Mouse (Mus musculus): ENCODE data around the gene Tceanc. TPM values are rescaled to one million over a fixed set of nuclear protein-coding genes. Genes with fewer than 3 reads are reported as not detected.

Gene Tceanc
- polyA plus RNA-seq (2015; fragmentation: Nextera tagmentation; extraction: Ambion mirVana): 6.6 and 7.9 TPM in 2 replicates

- no peak within 1 kb of the TSS for H3K4me2 ChIP-seq
- H3K27me3 ChIP-seq: no peaks in the 10 kb centered on the region; the same call in 1 of the 2 replicates
- WGBS: 48% methylated on average over 16 of the region's 16 CpGs
- ATAC-seq (ENCODE audit: borderline replicate concordance, extremely low read depth, low FRiP score, low TSS enrichment): no peak
- no peak within 1 kb of the TSS for H3K9ac ChIP-seq
- H3K36me3 ChIP-seq: no peaks in the 10 kb centered on the region
- H3K4me3 ChIP-seq: no peak within 1 kb of the TSS
- H3K9me3 ChIP-seq: no peaks in the 10 kb centered on the region
- 0 out of 2 replicates have a peak, but pooled peaks cover 3% of the 10 kb centered on the region for H3K4me1 ChIP-seq
- H3K27ac ChIP-seq: no peak within 1 kb of the TSS
These were observed at the start of gene Tceanc for GRCm38 (mm10) chrX:166518345-166518744. Tceanc (minus strand) TSS chrX:166518567.

- Histone ChIP-seq H3K9me3 (no peaks in the 10 kb centered on the region), H3K27me3 (no peaks in the 10 kb centered on the region), H3K9ac (no peak overlapping the region), H3K4me1 (no peaks in the 10 kb centered on the region), H3K4me2 (no peak overlapping the region), H3K4me3 (no peak overlapping the region), H3K36me3 (no peaks in the 10 kb centered on the region), H3K27ac (no peak overlapping the region)
- no peak for ATAC-seq (ENCODE audit: borderline replicate concordance, extremely low read depth, low FRiP score, low TSS enrichment)
- 88% methylated on average over 6 of the region's 6 CpGs for WGBS
These were observed 47.6 kb upstream of the Tceanc start for GRCm38 (mm10) chrX:166565983-166566382.

GRCm38 (mm10) chrX:166565401-166565800, 47.0 kb upstream of the Tceanc start:
- H3K4me3 ChIP-seq: no peak overlapping the region
- 53% methylated on average over 5 of the region's 5 CpGs for WGBS
- H3K9ac ChIP-seq: no peak overlapping the region
- no peaks in the 10 kb centered on the region for H3K27me3 ChIP-seq
- no peaks in the 10 kb centered on the region for H3K36me3 ChIP-seq
- no peaks in the 10 kb centered on the region for H3K4me1 ChIP-seq
- no peak overlapping the region for H3K4me2 ChIP-seq
- no peak overlapping the region for H3K27ac ChIP-seq
- no peaks in the 10 kb centered on the region for H3K9me3 ChIP-seq
- ATAC-seq (ENCODE audit: borderline replicate concordance, extremely low read depth, low FRiP score, low TSS enrichment): no peak

GRCm38 (mm10) chrX:166564900-166565299, 46.5 kb upstream of the Tceanc start:
- 62% methylated on average over 5 of the region's 5 CpGs for WGBS
- H3K4me3 ChIP-seq: no peak overlapping the region
- ATAC-seq (ENCODE audit: borderline replicate concordance, extremely low read depth, low FRiP score, low TSS enrichment): no peak
- H3K4me2 ChIP-seq: no peak overlapping the region
- H3K36me3 ChIP-seq: no peaks in the 10 kb centered on the region
- no peaks in the 10 kb centered on the region for H3K4me1 ChIP-seq
- no peak overlapping the region for H3K9ac ChIP-seq
- no peak overlapping the region for H3K27ac ChIP-seq
- H3K27me3 ChIP-seq: no peaks in the 10 kb centered on the region
- no peaks in the 10 kb centered on the region for H3K9me3 ChIP-seq

GRCm38 (mm10) chrX:166559333-166559732, 41.0 kb upstream of the Tceanc start:
- H3K4me1 ChIP-seq: no peaks in the 10 kb centered on the region
- peak; percentile 69 for ATAC-seq (ENCODE audit: borderline replicate concordance, extremely low read depth, low FRiP score, low TSS enrichment)
- H3K27ac ChIP-seq: no peak overlapping the region
- H3K9me3 ChIP-seq: no peaks in the 10 kb centered on the region
- H3K27me3 ChIP-seq: no peaks in the 10 kb centered on the region; the same call in 1 of the 2 replicates
- H3K9ac ChIP-seq: no peak overlapping the region
- no peak overlapping the region for H3K4me3 ChIP-seq
- H3K36me3 ChIP-seq: no peaks in the 10 kb centered on the region
- H3K4me2 ChIP-seq: no peak overlapping the region
- 53% methylated on average over 3 of the region's 3 CpGs for WGBS

GRCm38 (mm10) chrX:166552355-166552754, 34.0 kb upstream of the Tceanc start:
- no peak overlapping the region for H3K9ac ChIP-seq
- ATAC-seq (ENCODE audit: borderline replicate concordance, extremely low read depth, low FRiP score, low TSS enrichment): no peak

GRCm38 (mm10) chrX:166546495-166546894, 28.1 kb upstream of the Tceanc start:
- Histone ChIP-seq H3K4me2 (no peak overlapping the region), H3K4me3 (no peak overlapping the region), H3K4me1 (no peaks in the 10 kb centered on the region), H3K9me3 (no peaks in the 10 kb centered on the region), H3K9ac (no peak overlapping the region), H3K27me3 (no peaks in the 10 kb centered on the region), H3K36me3 (no peaks in the 10 kb centered on the region), H3K27ac (0 out of 2 replicates have a peak overlapping the region, but pooled peaks have one; percentile 6)
- 45% methylated on average over 2 of the region's 2 CpGs for WGBS
- ATAC-seq (ENCODE audit: borderline replicate concordance, extremely low read depth, low FRiP score, low TSS enrichment): no peak

More at GRCm38 (mm10) chrX:166552355-166552754, 34.0 kb upstream of the Tceanc start:
- 76% methylated on average over 7 of the region's 7 CpGs for WGBS
- no peak overlapping the region for H3K27ac ChIP-seq
- no peak overlapping the region for H3K4me3 ChIP-seq
- no peaks in the 10 kb centered on the region for H3K9me3 ChIP-seq
- H3K27me3 ChIP-seq: no peaks in the 10 kb centered on the region; the same call in 1 of the 2 replicates
- H3K4me1 ChIP-seq: no peaks in the 10 kb centered on the region
- no peaks in the 10 kb centered on the region for H3K36me3 ChIP-seq
- no peak overlapping the region for H3K4me2 ChIP-seq

GRCm38 (mm10) chrX:166535138-166535537, 16.8 kb upstream of the Tceanc start:
- WGBS: 21% methylated on average over 4 of the region's 4 CpGs
- Histone ChIP-seq H3K36me3 (no peaks in the 10 kb centered on the region), H3K4me3 (no peak overlapping the region), H3K9ac (no peak overlapping the region), H3K9me3 (no peaks in the 10 kb centered on the region), H3K4me1 (no peaks in the 10 kb centered on the region), H3K27ac (no peak overlapping the region), H3K27me3 (no peaks in the 10 kb centered on the region; the same call in 1 of the 2 replicates), H3K4me2 (no peak overlapping the region)
- ATAC-seq (ENCODE audit: borderline replicate concordance, extremely low read depth, low FRiP score, low TSS enrichment): no peak

- Histone ChIP-seq H3K4me2 (no peak overlapping the region), H3K36me3 (no peaks in the 10 kb centered on the region), H3K27me3 (no peaks in the 10 kb centered on the region; the same call in 1 of the 2 replicates), H3K9me3 (no peaks in the 10 kb centered on the region), H3K9ac (no peak overlapping the region), H3K4me1 (no peaks in the 10 kb centered on the region), H3K4me3 (no peak overlapping the region), H3K27ac (no peak overlapping the region; the same call in 1 of the 2 replicates)
- WGBS: 72% methylated on average over 4 of the region's 4 CpGs
- no peak for ATAC-seq (ENCODE audit: borderline replicate concordance, extremely low read depth, low FRiP score, low TSS enrichment)
These were observed 15.1 kb upstream of the Tceanc start for GRCm38 (mm10) chrX:166533432-166533831.

- Histone ChIP-seq H3K36me3 (no peaks in the 10 kb centered on the region), H3K27me3 (no peaks in the 10 kb centered on the region; the same call in 1 of the 2 replicates), H3K27ac (no peak overlapping the region), H3K4me2 (no peak overlapping the region), H3K4me1 (no peaks in the 10 kb centered on the region), H3K4me3 (no peak overlapping the region), H3K9me3 (no peaks in the 10 kb centered on the region), H3K9ac (no peak overlapping the region)
- WGBS: 36% methylated on average over 6 of the region's 6 CpGs
- no peak for ATAC-seq (ENCODE audit: borderline replicate concordance, extremely low read depth, low FRiP score, low TSS enrichment)
These were observed 13.3 kb upstream of the Tceanc start for GRCm38 (mm10) chrX:166531671-166532070.

GRCm38 (mm10) chrX:166528126-166528525, 9.8 kb upstream of the Tceanc start:
- H3K9me3 ChIP-seq: no peaks in the 10 kb centered on the region
- no peak for ATAC-seq (ENCODE audit: borderline replicate concordance, extremely low read depth, low FRiP score, low TSS enrichment)
- H3K9ac ChIP-seq: no peak overlapping the region
- no peak overlapping the region for H3K27ac ChIP-seq
- H3K4me3 ChIP-seq: no peak overlapping the region
- 85% methylated on average over 3 of the region's 3 CpGs for WGBS
- no peak overlapping the region for H3K4me2 ChIP-seq
- no peaks in the 10 kb centered on the region for H3K4me1 ChIP-seq
- H3K27me3 ChIP-seq: no peaks in the 10 kb centered on the region
- no peaks in the 10 kb centered on the region for H3K36me3 ChIP-seq

- Histone ChIP-seq H3K4me2 (no peak overlapping the region), H3K4me1 (no peaks in the 10 kb centered on the region), H3K36me3 (no peaks in the 10 kb centered on the region), H3K9ac (no peak overlapping the region), H3K27ac (peak overlapping the region; percentile 50; the same call in 1 of the 2 replicates), H3K27me3 (no peaks in the 10 kb centered on the region), H3K4me3 (no peak overlapping the region), H3K9me3 (no peaks in the 10 kb centered on the region)
- ATAC-seq (ENCODE audit: borderline replicate concordance, extremely low read depth, low FRiP score, low TSS enrichment): peak; percentile 42; the same call in 1 of the 2 replicates
- WGBS: 61% methylated on average over 2 of the region's 2 CpGs
These were observed 7.4 kb upstream of the Tceanc start for GRCm38 (mm10) chrX:166525637-166526315.

Data from lung, embryonic 15.5 days (tissue).